Mouse (Mus musculus): ENCODE results near the gene Slc8b1. TPM values are rescaled to one million over a fixed set of nuclear protein-coding genes. Genes with fewer than 3 reads are reported as not detected.

The Slc8b1 gene
- polyA plus RNA-seq, 1 experiment from 2014 or later, result 2.8 TPM

- Histone ChIP-seq H3K4me3 (replicated peaks) (no peak overlapping the region), H3K4me1 (peaks cover 60% of the 10 kb centered on the region), H3K27me3 (replicated peaks) (no peaks in the 10 kb centered on the region), H3K4me2 (no peak overlapping the region), H3K9me3 (replicated peaks) (no peaks in the 10 kb centered on the region), H3K27ac (replicated peaks) (no peak overlapping the region), H3K36me3 (peaks cover 11% of the 10 kb centered on the region; the same call in 1 of the 2 replicates), H3K9ac (replicated peaks) (no peak overlapping the region)
- no peak for ATAC-seq (ENCODE audit: low FRiP score)
- WGBS, result 84% methylated on average over 9 of the region's 9 CpGs
Observed at GRCm38 (mm10) chr5:120582002-120582401, 71.0 kb downstream of the Slc8b1 start.

DNA sequence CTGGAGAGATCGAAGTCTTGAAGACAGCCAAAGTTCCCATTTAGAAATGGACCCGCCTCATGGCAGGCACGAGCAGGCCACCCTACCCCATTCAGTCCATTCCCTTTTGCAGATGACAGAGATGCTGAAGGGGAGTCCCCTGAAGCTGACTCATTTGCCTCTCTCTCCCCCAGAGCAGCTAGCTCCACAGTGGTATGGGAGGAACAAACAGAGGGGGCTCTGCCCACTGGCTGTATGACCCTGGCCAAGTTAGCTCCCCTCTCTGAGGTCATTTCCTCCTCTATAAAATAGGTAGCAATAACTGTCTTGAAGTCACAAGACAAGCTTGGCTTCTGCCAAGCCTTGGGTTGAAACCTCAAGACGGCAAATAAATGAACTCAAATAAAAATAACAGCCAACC, 72.5 kb downstream of the Slc8b1 start:
- Histone ChIP-seq H3K36me3 (peaks cover 11% of the 10 kb centered on the region; the same call in 1 of the 2 replicates), H3K27ac (replicated peaks) (no peak overlapping the region), H3K9me3 (replicated peaks) (no peaks in the 10 kb centered on the region), H3K4me3 (replicated peaks) (no peak overlapping the region), H3K4me1 (peaks cover 60% of the 10 kb centered on the region), H3K4me2 (no peak overlapping the region), H3K27me3 (replicated peaks) (no peaks in the 10 kb centered on the region), H3K9ac (replicated peaks) (no peak overlapping the region)
- no peak for ATAC-seq (ENCODE audit: low FRiP score)
- 94% methylated on average over 4 of the region's 4 CpGs for WGBS

Other genes with a start within 250 kb of the Slc8b1 start
- 18.7 and 22.4 TPM in 2 replicates for gene Lhx5, start 79.5 kb upstream of the Slc8b1 start, polyA plus RNA-seq (2015; fragmentation: Nextera tagmentation; extraction: Ambion mirVana)
- 7.9 TPM in 2 replicates for gene Sdsl, start 38.4 kb upstream of the Slc8b1 start, polyA plus RNA-seq (2015; fragmentation: Nextera tagmentation; extraction: Ambion mirVana)
- not detected in 2 replicates for gene Sds, start 34.6 kb upstream of the Slc8b1 start, polyA plus RNA-seq (2015; fragmentation: Nextera tagmentation; extraction: Ambion mirVana)
- 41.8 and 41.9 TPM in 2 replicates for gene Plbd2, start 7.5 kb upstream of the Slc8b1 start, polyA plus RNA-seq (2015; fragmentation: Nextera tagmentation; extraction: Ambion mirVana)
- 20.9 and 21.7 TPM in 2 replicates for gene Tpcn1, start 77.5 kb downstream of the Slc8b1 start, polyA plus RNA-seq (2015; fragmentation: Nextera tagmentation; extraction: Ambion mirVana)
- gene Iqcd, start 77.8 kb downstream of the Slc8b1 start, polyA plus RNA-seq (2015; fragmentation: Nextera tagmentation; extraction: Ambion mirVana), result 1.3 and 1.5 TPM in 2 replicates
- 29.4 and 34.0 TPM in 2 replicates for gene Rita1, start 101.4 kb downstream of the Slc8b1 start, polyA plus RNA-seq (2015; fragmentation: Nextera tagmentation; extraction: Ambion mirVana)
- gene Ddx54, start 101.6 kb downstream of the Slc8b1 start, polyA plus RNA-seq (2015; fragmentation: Nextera tagmentation; extraction: Ambion mirVana), result 35.7 and 42.0 TPM in 2 replicates
- 0.33 and 0.80 TPM in 2 replicates for gene Cfap73, start 123.1 kb downstream of the Slc8b1 start, polyA plus RNA-seq (2015; fragmentation: Nextera tagmentation; extraction: Ambion mirVana)
- 0.24 and 0.93 TPM in 2 replicates for gene Rasal1, start 137.6 kb downstream of the Slc8b1 start, polyA plus RNA-seq (2015; fragmentation: Nextera tagmentation; extraction: Ambion mirVana)
- gene Dtx1, start 200.8 kb downstream of the Slc8b1 start, polyA plus RNA-seq (2015; fragmentation: Nextera tagmentation; extraction: Ambion mirVana), result 59.9 and 61.1 TPM in 2 replicates
- gene Oas2, start 238.7 kb downstream of the Slc8b1 start, polyA plus RNA-seq (2015; fragmentation: Nextera tagmentation; extraction: Ambion mirVana), result 0.20 and 0.46 TPM in 2 replicates

Data from neural tube, embryonic 15.5 days (tissue).